Mouse (Mus musculus) urinary bladder, adult 2 months (tissue): ENCODE data around the gene Rcor2. TPM values are rescaled to one million over a fixed set of nuclear protein-coding genes. Genes with fewer than 3 reads are reported as not detected.

Source experiments
- DNase-seq: peaks from one replicate; pipeline ENCODE4 v3.0.0; 2022; ENCODE audit warnings: low spot score
- polyA plus RNA-seq: library from polyadenylated mRNA; depleted of rRNA; stranded (reverse); fragments of >200 nt; gene quantifications from 2 replicates; pipeline ENCODE4 v1.2.3, GENCODE M21; 2012

The Rcor2 gene
- polyA plus RNA-seq, 1 experiment: 10.4 TPM

DNA sequence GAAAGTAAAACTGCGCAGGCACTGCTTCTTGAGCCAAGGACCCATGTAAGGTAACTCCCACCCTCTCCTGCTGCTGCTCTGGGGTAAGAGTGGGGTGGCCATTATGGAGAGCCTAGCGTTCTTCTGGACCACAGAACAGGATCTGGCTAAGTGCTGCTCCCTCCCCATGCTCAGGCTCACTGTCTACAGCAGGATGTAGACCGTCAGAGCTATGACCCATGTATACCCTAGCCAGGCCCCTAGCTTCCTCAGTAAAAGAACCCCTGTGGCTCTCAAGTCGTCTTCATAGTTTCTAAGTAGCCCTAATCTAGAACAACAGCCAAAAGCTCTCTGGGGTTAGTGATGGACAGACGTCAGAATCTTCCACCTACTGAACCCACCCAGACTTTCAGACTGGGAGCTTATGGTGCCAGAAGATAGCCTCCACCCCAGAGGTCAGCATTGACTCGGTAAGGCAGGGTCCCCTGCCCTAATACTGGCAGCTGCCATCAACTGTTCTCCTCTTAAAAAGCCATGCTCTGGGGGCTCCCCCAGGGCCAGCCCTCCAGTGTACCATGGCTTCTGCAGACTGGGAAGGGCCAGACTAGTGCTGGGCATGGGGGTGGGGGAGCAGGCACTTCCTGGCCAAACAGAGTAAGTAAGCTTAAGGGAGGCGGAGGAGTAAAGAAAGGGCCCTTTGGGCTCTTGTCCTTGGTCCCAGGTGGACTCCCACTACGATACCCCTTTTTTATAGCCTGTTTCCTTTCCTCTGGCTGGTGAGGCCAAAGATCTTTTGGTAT, 27.2 kb downstream of the Rcor2 start:
- DNase-seq: no peak

DNA sequence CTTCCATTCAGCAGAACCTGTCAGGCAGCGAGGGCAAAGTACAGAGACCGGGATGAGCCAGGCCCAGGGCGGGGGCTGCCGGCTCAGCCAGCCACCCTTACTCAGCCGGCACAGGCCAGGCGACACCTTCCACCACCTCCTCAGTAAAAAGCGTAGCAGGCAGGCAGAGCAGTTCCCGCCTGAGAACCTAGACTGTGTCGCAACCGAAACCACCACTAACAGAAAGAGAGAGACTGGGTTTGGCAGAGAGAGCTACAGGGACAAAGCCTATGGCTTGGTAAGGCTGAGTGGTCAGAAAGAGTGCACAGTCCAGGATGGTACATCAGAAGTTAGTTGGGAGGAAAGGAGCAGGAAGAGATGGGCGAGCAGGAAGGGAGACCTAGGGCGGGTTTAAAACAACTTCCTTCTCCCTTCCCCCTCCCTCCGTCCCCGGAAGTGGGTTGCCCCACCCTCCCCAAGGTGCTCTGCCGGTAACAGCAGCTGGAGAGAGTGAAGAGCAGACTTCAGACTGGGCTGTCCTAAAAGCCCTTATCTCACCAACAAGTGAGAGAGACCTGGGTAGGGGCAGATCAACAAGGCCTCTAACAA, 28.0 kb downstream of the Rcor2 start:
- DNase-seq: no peak

DNA sequence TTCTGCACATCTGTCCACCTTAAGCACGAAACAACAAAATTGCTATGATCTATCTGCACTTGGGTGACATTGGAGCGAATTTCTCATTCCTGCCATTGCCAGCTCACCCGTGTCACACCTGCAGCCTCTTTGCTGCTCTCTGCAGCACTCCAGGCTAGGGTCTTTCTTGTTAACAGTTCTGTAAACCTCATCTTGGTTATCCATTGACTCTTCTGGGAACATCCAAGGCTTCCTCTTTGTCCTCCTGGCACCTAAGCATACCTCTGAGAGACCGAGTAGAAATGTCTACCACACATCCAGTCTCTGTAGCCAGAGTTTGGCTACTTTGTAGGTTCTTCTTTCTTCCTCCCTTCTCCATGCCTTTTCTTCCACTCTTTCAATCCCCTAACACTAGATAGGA, 28.8 kb downstream of the Rcor2 start:
- no peak for DNase-seq

DNA sequence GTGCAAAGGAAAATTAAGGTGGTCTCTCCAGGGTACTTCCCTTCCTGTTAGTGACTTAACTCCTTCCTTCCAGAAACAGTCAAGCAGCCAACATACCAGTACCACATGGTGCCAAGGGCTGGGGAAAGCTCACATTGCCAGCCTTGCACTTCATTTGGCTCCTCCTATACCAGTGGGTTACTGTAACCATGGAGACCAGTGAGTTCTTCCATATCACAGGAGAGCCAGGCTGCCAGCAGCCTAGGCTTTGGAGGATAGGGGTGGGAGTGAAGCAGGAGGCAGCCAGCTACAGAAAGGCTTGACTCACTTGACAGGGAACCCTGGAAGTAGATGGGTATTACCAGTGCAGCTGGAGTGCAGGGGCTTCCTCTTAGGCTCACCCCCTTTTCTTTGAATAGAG, 31.9 kb downstream of the Rcor2 start:
- DNase-seq: no peak

DNA sequence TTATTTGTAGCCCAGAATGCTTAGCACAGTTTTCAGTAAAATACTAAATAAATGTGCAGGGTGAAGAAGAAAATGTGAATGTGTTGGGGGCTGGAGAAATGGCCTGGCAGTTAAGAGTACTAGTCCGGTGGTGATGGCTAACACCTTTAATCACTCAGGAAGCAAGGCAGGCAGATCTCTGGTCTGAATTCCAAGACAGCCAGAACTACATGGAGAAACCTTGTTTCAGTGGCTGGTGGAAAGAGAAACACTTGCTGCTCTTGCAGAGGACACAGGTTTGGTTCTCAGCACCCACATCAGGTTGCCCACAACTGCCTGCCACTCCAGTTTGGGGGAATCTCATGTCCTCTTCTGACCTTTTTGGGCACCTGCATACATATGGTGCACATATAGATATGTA, 33.0 kb downstream of the Rcor2 start:
- no peak for DNase-seq

DNA sequence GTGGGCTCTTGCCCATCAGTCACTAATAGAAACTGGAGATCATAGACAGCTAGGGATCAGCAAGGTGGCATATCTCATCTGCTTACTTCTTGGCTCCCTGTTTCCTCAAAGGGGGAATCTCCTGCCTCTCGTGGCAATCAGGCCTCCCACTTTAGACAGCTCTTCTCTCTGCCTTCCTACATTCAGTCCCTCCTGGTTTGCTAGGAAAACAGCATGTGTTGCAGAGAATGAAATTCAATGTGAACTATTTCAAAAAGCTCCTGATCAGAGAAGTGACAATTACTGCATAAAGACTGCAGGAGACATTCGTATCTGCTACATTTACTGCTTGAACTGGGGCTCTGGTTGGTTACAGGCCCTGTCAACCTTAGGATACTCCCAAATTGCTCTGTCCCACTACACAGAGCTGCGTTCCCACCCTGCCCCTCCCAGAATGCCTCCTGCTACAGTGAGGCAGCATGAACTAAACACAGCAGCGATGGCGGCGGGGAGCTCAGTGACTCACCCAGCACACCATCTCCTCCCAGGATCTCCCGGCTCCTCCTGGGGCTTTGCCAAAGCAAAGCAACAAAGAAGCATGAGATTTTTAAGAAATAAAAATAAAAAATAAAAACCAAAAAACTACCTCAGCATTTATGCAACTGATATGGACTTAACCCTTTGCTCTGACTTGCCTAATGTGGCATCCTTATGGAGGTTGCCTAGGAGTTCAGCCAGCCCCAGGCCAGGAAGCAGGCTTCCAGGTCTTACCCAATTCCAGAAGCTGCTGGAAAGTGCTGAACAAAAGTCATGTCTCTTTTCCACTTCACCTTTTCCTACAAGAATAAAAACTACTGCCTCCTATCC, 34.7 kb downstream of the Rcor2 start:
- DNase-seq: no peak

DNA sequence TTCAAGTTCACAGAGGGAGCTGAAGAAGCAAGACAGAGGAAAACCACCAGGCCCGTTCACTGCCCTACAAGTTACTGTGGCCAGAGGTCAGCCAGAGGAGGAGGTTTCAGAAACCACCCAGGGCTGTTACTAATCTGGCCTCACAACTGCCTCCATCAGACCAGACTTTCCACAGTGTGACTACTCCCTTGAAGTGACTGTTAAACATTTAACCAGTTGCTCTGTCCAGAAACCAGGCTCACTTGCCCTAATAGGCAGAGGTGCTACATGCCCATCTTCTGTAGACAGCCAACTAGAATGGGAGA, 35.3 kb downstream of the Rcor2 start:
- DNase-seq: no peak

DNA sequence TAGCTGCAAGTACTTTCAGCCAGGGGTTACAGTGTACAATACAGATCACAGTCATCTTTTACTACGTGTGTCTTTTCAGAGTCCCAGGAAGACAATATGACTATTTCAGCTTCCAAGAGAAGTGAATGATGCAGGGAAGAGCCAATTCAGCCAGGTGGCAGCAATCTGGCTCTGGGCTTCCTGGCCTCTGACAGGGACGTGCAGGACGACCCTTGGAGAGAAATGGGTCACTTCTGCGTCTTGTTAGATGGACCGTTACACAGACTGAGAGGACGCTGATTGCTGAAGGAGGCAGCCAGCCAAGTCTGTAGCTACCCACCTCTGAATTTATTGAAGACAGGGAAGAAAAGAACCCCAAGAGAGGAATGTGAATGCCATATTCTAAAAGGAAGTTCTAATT, 36.7 kb downstream of the Rcor2 start:
- no peak for DNase-seq

DNA sequence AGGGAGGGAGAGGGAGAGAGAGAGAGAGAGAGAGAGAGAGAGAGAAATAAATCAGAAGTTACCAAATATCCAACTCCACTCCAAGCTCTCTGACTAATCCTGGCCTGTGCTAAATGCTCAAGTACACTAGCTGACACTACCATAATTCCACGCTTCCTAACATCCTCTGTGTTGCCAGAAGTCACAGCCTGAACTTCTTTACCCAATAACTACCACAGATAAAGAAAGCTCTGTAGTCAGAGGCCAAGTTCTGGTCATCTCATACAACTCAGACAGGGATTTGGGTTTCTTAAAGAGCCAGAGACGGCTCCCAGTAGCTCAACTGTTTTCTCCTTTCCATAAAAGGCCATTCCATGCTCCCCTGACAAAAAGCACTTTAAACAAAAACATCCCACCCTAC, 37.7 kb downstream of the Rcor2 start:
- no peak for DNase-seq

DNA sequence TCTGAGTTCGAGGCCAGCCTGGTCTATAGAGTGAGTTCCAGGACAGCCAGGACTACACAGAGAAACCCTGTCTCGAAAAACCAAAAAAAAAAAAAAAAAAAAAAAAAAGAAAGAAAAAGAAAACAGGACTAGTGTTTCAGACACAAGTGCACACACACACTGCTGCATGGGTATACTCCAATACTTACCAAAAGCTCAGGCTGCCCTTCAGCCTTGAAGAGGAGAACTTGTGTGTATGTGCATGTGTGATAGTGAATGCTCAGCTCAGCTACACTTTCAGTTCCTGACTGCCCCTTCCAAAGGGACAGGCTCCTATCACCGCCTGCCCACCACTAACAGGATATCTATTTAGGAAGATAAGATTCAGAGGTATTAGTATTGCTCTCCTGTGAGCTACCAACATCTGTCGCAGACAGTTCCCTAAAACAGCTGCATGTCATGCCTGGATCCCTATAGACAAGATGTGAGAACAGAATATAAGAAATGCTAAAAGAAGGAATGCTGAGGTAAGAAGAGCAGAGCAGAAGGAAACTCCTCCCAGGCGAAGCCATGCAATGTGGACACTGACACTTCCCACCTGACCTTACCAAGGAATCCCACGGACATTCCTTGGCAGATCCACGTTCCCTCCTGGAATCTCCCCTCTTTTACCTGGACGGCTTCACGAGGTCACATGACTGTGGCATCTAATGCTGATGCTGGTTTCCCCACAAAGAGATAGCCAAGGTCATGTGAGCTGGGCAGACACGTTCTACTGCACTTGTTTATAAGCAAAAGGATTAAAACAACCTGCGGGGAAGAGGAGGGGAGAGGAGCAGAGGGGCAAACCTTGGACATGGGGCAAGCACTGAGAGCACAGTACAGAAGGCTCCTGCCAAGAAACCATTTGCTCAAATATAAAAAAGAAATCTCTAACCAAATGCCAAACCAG, 38.5 kb downstream of the Rcor2 start:
- no peak for DNase-seq

DNA sequence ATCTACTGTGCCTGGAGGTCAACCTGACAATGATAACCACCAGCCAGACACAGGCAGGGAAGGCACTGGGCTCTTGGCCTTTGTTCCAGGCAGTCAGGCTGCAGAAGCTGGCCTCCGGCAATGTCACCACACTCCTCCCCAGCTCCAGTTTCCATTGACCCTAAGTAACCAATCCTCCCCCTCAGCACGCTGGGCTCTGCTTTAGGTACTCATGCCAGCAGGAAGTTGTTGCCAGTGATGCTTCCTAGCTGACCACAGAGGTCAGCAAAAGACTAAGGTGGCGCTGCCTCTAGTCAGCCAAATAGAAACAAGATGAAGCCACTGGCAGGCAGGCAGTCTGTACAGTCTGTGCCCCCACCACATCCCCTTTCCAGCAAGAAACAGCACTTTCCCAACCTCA, 39.8 kb downstream of the Rcor2 start:
- DNase-seq: no peak

DNA sequence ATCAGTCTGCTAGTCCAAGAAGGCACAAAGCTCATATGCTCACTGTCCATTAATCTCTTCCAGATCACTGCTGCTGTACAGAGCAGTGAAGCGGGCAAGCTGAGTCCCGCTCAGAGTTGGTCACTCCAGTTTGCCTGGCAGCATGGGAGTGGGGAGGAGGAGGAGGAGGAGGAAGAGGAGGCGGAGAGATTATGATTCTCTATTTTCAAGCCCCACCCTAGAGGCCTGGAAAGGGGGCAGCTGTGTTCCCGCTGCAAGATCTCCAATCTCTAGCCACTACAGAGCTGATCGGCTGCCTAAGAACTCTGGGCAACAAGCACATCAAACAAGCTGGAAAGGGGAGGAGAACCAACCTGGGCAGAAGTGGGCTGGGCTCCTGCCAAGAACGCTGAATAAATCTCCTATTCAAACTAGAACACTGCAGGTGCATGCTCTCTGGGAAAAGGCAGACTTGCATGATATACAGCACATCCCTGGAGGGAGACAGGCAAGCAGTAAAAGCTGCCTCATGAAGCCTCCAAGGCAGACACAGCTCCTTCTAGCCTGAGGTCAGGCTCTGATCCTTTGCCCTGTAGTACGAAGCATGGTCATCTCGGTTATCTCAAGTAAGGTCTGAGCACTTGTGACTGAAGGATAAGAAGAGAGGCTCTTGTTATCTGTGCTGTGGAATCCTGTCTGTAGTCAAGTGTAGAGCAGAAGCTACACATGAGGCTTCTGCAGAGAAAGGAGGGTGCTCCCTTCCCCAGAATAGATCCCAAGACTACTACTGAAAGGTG, 41.1 kb downstream of the Rcor2 start:
- DNase-seq: no peak

DNA sequence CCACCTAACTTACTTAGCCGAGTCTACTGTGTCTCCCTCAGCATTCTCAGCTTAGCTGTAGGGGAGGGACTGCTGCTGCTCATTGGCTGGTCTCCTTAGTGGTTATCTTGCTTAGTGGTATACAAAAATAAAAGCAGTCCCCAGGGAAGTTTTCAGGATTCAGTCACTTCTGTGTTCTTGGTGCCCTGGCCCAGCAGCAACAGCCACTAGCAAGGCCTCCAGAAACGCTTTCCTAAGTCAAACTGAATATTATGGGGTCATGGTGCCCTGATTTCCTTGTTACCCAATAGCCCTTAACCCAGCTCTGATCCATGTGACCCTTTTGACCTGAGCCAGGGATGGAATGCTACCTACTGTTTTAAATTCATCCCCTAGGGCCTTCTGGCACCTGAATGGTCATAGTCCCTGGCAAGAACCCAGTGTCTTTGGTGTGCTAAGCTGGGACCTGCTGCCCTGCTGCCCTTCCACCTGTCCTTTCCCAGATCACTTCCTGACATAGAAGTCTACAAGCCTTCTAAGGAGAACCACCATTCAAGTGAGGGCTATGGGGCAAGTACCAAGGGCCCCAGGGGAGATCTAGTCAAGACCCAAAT, 42.7 kb downstream of the Rcor2 start:
- no peak for DNase-seq

DNA sequence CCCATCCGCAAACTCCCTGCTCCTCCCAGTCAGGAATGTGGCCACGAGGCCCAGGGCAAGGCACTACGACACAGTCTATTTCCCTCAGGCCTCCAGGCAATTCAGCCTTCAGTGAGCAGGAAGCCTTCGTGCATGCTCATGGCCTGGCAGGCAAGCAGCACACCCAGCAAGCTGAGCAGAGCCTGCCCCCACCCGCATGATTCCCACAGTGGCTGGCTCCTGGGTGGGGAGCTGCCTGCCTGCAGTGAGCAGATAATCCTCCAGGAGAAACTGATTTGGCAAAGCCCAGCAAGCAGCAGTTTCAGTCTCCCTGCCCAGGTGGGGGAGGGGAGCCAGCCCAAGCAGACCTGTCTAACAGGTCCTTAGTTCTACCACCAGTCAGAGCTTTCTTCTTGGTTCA, 43.6 kb downstream of the Rcor2 start:
- DNase-seq: peak; percentile 63

DNA sequence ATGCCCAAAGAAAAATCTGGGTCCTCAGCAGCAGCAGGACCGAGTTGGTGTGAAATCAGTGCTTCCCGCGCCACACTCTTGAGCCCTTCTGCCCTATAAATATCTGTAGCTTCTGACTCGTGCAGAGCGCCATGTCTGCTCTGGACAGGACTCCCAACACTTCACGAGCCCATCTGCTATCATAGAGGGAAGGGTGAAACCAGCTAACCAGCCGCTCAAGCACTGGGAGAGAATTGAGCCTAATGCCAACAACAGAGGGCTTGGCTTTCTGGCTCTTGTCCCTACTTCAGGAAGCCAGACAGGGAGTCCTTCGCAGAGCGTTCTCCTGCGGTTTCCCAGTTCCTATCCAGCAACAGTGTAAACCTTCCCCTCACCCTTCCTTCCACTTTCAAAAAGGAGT, 44.2 kb downstream of the Rcor2 start:
- DNase-seq: no peak

DNA sequence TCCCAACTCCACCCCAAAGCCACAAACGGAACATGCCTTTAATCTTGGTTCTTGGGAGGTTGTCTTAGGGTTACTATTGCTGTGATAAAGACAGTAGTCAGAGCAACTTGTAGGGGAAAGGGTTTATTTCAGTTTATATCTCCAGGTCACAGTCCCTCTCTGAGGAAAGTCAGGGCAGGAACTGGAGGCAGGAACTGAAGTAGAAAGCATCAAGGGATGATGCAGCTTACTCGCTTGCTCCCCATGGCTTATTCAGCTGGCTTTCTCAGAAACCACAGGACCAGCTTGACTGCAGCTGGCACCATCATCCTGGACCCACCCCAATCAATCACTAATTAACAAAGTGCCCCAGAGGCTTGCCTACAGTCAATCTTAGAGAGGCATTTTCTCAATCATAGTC, 46.5 kb downstream of the Rcor2 start:
- DNase-seq: no peak

DNA sequence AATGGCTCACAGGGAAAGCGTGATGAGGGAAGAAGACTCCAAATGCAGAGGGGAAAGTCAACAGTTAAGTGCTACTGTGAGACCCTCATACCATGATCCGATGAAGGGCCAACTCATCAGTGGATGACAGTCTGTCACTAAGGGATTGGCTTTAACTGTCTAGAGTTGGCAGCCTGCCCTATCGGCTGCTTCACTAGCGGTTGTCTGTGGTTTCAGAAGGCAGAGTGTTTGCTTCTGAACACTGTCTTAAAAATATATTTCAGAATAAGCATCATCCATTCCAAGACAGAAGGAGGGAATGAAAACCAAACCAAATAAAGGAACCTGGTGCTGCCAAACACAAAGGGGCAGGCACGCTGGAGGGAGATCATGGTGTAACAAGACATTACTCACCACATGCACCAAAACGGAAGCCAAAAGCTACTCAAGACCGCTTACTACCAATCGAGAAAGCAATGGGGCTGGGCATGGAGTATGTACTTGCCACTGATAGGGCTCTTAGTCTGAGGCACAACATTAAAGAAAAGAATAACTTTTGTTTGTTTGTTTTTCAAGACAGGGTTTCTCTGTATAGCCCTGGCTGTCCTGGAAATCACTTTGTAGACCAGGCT, 48.0 kb downstream of the Rcor2 start:
- no peak for DNase-seq

DNA sequence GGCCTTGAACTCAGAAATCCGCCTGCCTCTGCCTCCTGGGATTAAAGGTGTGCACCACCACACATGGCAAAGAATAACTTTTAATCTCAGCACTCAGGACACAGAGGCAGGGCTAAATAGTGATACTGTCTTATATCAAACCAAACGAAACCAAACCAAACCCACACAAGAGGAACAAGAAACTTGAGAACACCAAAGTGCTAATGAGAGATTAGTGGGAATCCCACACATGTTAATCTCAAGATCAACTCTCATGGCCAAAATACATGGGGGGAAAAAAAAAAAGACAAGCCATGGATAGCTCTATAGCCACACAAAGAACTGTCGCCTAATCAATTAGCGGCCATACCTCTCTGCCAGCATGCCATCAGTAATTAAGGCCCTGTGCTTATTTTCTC, 48.5 kb downstream of the Rcor2 start:
- DNase-seq: no peak

DNA sequence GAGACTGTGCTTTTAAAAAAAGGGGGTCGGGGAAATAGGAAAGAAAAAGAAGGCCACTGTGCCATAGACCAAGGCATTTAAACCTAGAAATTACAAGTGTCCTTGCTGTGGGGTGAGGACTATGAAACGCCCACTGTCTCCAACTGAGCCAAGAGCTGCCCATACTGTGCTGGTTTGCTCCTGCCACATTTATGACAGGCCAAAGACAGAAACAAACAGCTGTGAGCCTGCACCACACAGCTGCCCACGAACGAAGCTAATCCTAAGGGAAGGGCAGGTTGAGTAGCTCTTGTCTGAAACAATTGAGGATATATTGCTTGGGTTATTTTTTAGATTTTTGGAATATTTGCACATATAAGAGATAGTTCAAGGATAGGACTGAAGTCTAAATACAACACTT, 49.7 kb downstream of the Rcor2 start:
- no peak for DNase-seq

DNA sequence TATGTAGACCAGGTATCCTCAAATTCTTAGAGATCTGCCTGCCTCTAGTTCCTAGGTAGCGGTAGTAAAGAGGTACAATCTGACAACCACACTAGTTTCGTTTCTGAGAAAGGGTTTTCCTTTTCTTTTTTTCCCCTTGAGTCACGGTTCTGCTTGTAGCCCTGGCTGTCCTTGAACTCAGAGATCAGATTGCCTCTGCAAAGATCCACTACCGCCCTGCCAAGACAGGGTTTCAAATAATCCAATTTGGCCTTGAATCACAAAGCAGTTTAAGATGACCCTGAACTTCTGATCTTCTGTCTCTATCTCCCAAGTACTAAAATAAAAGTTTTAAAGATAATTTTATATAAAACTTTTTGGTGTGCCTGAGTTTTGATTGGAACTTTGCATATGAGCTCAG, 50.6 kb downstream of the Rcor2 start:
- DNase-seq: no peak
